Mouse (Mus musculus) cerebellum, postnatal 10 days (tissue): ENCODE data around the gene Lrch1.

Experiments
- DNase-seq, 2 experiments: peaks; one replicate each; pipeline ENCODE4 v3.0.0; 2021; ENCODE audit warnings: mixed read lengths in 2 of 2

Lrch1 gene

GRCm38 (mm10) chr14:74919132-74919531, 28.5 kb downstream of the Lrch1 start:
- DNase-seq = no peak

GRCm38 (mm10) chr14:74918521-74919103, 29.1 kb downstream of the Lrch1 start:
- no peak for DNase-seq

GRCm38 (mm10) chr14:74917504-74918124, 30.1 kb downstream of the Lrch1 start:
- DNase-seq = no peak

GRCm38 (mm10) chr14:74916691-74917090, 31.0 kb downstream of the Lrch1 start:
- no peak for DNase-seq

DNA sequence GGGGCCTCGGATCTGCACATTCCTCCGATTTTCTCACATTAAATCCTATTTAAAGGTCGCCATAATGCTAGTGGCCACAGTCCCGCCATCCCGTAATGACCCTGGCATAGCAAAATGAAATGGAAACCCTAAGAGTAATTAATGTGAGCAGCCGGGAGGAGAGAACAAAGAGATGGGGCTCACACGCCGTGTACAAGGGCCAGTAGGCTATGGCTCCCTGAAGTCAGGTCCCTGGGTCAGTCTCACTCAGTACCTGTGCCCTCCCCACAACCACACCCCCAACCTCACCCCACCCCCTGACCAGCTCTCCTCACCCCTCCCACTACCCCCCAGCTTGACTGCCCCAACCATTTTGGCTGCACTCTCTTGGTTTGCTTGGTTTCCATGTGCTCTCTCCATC, 31.6 kb downstream of the Lrch1 start:
- no peak for DNase-seq

DNA sequence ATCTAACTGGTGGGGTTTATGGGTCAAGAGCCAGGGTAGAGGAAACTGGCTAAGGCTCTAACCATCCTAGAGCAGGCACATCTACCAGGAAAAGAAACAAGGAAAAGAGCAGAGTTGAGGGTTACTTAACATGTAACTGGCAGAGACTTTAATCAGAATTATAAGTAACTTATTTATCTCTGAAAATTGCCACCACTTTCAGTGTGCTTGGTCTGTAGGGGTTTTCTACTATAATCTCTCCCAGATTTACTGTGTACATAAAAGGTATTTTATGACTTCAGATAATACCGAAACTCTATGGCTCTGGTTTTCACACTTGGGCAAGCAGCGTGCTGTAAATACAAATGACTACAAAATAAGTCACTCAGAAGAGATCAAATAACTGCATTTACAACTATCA, 32.0 kb downstream of the Lrch1 start:
- no peak for DNase-seq

GRCm38 (mm10) chr14:74915025-74915424, 32.7 kb downstream of the Lrch1 start:
- DNase-seq = peak; percentile 29 to 42

- no peak for DNase-seq
Observed at GRCm38 (mm10) chr14:74913381-74914230, 34.1 kb downstream of the Lrch1 start.

DNA sequence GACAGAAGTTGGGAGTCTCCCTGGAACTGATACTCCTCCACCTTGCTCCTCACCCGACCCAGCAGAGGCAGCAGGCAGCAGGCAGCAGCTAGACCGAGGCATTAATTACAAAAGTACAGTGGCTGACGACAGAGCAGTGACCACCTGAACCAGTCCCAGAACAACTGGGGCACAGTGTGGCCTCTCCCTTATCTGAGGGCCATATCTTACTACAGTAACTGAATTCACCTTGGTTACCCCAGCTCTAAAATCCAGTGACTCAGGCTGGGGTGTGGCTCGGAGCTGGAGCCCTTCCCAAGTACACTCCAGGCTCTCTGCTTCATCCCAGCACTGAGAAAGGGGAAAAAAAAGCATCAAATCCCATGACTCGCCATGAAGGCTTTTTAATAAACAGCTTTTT, 37.3 kb downstream of the Lrch1 start:
- no peak for DNase-seq

DNA sequence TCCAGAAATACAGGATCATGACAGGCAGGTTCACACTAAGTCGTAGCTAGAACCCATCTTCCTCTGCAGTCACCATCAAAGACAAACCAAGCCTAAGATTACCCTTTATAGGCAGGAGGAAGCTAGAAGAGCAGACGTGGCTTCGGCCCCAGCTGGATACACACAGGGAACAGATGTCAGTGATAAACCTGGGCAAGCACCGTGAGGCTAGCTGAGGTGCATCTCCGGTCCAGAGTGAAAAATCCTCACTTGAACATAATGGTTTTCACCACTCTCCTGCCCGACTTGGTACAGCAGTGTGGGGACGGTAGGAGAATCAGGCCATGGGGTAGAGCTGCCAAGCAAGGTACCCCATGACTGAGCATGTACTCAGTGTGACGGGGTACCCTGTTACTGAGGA, 38.7 kb downstream of the Lrch1 start:
- DNase-seq = no peak

GRCm38 (mm10) chr14:74908250-74908649, 39.4 kb downstream of the Lrch1 start:
- DNase-seq = no peak

GRCm38 (mm10) chr14:74907706-74908105, 40.0 kb downstream of the Lrch1 start:
- DNase-seq = no peak

DNA sequence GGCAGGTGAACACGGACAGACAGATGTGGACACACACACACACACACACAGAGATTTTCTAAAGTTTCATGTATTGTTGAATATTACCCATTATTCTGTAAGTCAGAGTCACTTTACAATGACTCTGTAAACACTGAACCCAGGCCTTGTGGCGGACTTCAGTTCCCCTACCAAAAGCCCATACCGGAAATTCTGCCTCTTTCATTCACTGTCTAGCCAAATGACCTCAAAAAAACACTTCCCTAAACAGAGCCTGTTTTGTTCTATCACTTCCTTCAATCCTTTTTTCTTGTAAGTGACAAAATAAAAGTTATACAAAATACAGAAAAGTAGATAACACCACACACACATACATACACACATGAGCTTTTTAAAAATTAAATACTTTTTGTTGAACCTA, 41.7 kb downstream of the Lrch1 start:
- DNase-seq = no peak

GRCm38 (mm10) chr14:74904442-74904841, 43.2 kb downstream of the Lrch1 start:
- no peak for DNase-seq

DNA sequence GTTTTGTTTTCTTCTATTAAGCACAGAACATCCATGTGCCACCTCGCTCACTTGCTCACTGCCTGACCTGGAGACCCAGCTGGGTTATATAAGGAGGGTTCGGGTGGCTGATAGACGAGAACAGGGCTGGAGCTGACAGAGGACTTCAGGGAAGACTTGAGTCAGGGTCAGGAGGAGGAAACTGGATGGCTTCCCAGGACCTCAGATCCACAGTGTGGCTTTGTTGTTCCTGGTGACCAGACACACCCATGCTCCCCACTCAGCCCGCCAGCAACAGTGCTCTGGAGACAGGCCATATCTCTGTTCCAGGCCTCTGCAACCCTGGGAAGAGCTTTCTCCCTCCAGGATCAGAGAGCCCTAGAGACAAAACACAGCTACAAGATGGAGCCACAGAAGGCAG, 44.6 kb downstream of the Lrch1 start:
- DNase-seq = no peak

DNA sequence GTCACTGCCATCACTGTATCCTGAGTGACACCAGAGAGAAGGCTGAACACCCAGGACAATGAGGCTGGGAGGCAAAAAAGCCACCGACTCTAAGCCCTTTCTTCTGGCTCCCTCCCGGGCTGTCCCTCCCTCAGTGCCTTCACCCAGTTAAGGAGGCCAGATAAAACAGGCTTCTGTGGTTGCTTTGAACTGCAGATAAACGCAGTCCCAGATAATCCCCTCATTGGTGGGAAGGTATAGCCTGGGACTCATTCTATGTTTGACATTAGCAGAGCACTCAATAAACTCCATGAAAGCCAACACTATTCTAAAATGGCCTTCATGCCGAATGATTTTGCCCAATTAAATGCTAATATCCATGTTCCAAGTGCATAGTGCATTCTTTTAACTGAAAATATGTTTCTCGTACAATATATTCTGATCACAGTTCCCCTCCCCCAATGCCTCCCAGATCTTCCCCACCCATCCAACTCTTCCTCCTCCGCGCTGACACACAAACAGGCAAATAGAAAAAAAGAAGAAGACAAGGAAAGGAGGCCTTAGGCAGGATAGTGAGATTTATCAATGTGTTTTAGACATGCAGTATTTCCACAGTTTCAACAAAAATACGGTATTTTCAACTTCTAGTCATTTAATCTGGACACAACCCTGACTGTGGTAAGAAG, 46.8 kb downstream of the Lrch1 start:
- no peak for DNase-seq

DNA sequence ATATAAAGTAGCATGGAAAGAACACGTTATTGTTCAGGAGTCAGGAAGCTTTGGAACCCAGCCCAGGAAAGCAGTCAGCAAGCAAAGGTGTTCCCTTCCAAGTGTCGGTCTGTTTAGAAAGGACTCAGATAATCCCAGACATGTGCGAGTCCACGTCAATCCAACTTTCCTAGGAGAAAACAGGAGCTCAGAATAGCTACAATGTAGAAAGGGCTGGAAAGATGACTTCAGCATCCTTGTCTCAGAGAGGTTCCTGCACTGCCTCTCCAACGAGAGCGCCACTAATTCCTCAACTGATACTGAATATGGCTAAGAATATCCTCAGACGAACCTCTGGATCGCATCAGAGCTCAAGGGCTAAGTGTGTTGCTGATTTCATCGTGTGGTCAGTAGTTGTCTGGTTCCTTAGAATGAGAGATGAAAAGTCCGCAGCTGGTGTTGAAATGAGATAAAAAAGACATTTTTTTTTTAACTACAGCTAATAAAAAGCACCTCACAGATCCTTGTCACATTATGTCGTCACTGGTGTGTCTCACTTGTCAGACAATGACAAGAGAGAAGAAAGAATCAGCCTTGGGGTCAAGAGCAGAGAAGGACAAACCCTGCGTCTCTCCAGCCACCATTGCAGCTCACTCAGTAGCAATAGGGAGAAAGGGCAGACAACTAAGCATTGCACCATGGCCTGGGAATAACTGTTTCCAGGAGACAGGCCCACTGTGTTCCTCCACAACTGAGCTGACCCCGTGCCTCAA, 47.5 kb downstream of the Lrch1 start:
- peak; percentile 42 to 58 for DNase-seq

- no peak for DNase-seq
Observed at GRCm38 (mm10) chr14:74898939-74899338, 48.7 kb downstream of the Lrch1 start.

DNA sequence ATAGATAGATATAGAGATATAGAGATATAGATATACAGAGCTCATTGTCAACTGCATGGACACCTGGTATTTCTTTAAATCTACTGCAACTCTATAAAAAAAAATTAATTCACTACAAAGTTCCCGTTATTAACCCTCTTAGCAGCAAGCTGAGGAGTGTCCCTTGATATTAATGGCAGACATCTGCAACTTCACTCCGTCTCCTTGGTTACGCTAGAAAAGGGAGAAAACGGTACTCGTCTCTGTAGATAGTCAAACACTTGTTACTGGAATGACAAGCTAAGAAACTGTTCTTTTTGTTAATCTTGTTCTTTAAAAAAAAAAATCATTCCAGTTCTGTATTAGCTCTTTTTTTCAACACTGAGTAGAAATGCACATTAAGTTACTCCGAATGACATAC, 54.0 kb downstream of the Lrch1 start:
- DNase-seq = no peak

GRCm38 (mm10) chr14:74893085-74893648, 54.5 kb downstream of the Lrch1 start:
- DNase-seq = no peak

GRCm38 (mm10) chr14:74889304-74889703, 58.4 kb downstream of the Lrch1 start:
- DNase-seq = no peak

GRCm38 (mm10) chr14:74888103-74888502, 59.6 kb downstream of the Lrch1 start:
- DNase-seq = no peak
